Mouse (Mus musculus) testis, adult 2 months (tissue): Measurements from ENCODE around the gene Cdt1. TPM values are rescaled to one million over a fixed set of nuclear protein-coding genes. Genes with fewer than 3 reads are reported as not detected.

Experiments
- H3K27ac ChIP-seq: fragments of 200-500 bp; 2 replicates; pipeline ENCODE4 v1.5.1; 2012; ENCODE audit warnings: low read depth, low read length; ENCODE audit not compliant: control insufficient read depth, insufficient read depth
- H3K27me3 ChIP-seq: fragments of 200-500 bp; 2 replicates; pipeline ENCODE4 v1.6.1; 2012; ENCODE audit warnings: mild to moderate bottlenecking, low read length, moderate library complexity; ENCODE audit not compliant: control insufficient read depth, insufficient read depth
- H3K36me3 ChIP-seq: fragments of 200-500 bp; 2 replicates; pipeline ENCODE4 v1.6.1; 2012; ENCODE audit warnings: mild to moderate bottlenecking, low read length; ENCODE audit not compliant: control insufficient read depth, insufficient read depth
- H3K4me1 ChIP-seq: fragments of 200-500 bp; 2 replicates; pipeline ENCODE4 v1.6.1; 2012; ENCODE audit warnings: low read length; ENCODE audit not compliant: control insufficient read depth, insufficient read depth
- H3K4me3 ChIP-seq: fragments of 200-500 bp; 2 replicates; pipeline ENCODE4 v1.5.1; 2012; ENCODE audit warnings: low read depth, mild to moderate bottlenecking, low read length, moderate library complexity, mixed read lengths; ENCODE audit not compliant: control insufficient read depth
- CTCF ChIP-seq: fragments of 200-500 bp; IDR thresholded peaks from 2 replicates; pipeline ENCODE4 v1.5.1; 2012; ENCODE audit warnings: low read depth, mild to moderate bottlenecking, inconsistent platforms, low read length, moderate library complexity; ENCODE audit not compliant: control insufficient read depth, insufficient read depth, insufficient replicate concordance
- POLR2A ChIP-seq: fragments of 200-500 bp; IDR thresholded peaks from 2 replicates; pipeline ENCODE4 v1.6.1; 2012; ENCODE audit warnings: low read depth, mild to moderate bottlenecking, inconsistent platforms, low read length, moderate library complexity; ENCODE audit not compliant: control insufficient read depth
- polyA plus RNA-seq: library from polyadenylated mRNA; depleted of rRNA; stranded (reverse); fragments of >200 nt; gene quantifications from 2 replicates; pipeline ENCODE4 v1.2.3, GENCODE M21; 2012

Cdt1 gene
- polyA plus RNA-seq, 1 experiment: 4.5 TPM

DNA sequence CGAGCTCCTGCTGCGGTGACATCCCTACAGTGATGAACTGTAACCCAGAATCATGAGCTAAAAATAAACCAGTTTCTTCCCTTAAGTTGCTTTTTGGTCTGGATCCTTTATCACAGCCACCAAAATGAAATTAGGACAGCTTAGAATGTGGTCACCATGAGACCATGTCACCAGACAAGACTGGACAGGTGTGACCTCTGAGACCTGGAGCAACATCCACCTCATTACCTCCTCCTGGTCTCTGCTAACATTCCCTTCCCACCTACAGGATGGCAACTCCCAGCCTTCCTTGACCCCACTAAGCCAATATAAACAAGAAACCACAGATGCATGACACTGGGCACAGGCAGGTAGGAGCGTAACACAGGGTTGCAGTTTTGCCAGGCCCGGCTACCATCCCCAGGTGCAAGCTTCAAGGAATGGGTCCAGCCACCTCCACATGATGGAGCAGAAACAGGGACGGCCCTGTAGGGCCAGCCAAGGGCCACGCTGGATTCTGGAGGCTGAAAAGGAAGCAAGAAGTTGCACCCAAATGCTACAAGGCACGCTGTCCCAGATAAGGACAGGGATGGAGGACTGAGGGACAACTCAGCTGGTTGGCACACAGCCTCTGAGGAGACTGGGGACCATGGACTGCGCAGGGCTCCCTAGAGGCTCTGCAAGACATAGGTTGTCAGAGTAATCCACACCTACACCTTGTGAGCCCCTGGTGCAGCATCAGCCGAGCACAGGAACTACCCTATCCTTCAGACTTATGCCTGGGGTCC lies 29.3 kb upstream of the Cdt1 start:
- H3K4me1 ChIP-seq: peaks cover 8% of the 10 kb centered on the region
- H3K27me3 ChIP-seq: no peaks in the 10 kb centered on the region
- H3K36me3 ChIP-seq: no peaks in the 10 kb centered on the region
- no peak overlapping the region for H3K27ac ChIP-seq
- TF ChIP-seq CTCF (no peak), POLR2A (no peak)
- no peak overlapping the region for H3K4me3 ChIP-seq

DNA sequence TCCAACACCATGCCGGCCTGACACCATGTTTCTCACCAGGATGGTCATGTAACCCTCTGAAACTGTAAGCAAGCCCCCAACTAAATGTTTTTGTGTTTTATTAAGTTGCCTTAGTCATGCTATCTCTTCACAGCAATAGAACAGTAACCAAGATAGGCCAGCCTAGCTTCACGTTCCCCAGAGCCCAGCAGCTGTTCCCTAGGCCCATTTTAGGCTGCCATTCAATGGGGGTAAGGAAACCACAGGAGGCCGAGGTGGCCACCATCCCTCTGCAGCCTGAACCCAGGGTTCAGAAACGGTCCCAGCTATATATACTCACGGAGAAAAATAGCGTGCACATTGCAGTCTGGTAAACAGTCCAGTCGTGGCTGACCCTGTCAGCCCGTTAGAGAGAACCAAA lies 23.7 kb upstream of the Cdt1 start:
- H3K27ac ChIP-seq: no peak overlapping the region
- H3K4me1 ChIP-seq: peaks cover 18% of the 10 kb centered on the region
- no peak overlapping the region for H3K4me3 ChIP-seq
- no peaks in the 10 kb centered on the region for H3K36me3 ChIP-seq
- TF ChIP-seq POLR2A (no peak), CTCF (no peak)
- no peaks in the 10 kb centered on the region for H3K27me3 ChIP-seq

GRCm38 (mm10) chr8:122546066-122546755 lies 21.6 kb upstream of the Cdt1 start:
- TF ChIP-seq POLR2A: no peak
- no peak for TF ChIP-seq CTCF
- H3K4me1 ChIP-seq: peaks cover 25% of the 10 kb centered on the region
- no peaks in the 10 kb centered on the region for H3K36me3 ChIP-seq
- no peak overlapping the region for H3K27ac ChIP-seq
- no peak overlapping the region for H3K4me3 ChIP-seq
- H3K27me3 ChIP-seq: no peaks in the 10 kb centered on the region

- H3K27ac ChIP-seq: no peak overlapping the region
- no peaks in the 10 kb centered on the region for H3K36me3 ChIP-seq
- H3K27me3 ChIP-seq: no peaks in the 10 kb centered on the region
- TF ChIP-seq CTCF (no peak), POLR2A (no peak)
- H3K4me3 ChIP-seq: no peak overlapping the region
- peaks cover 26% of the 10 kb centered on the region for H3K4me1 ChIP-seq
Measured at GRCm38 (mm10) chr8:122546811-122547453, 20.9 kb upstream of the Cdt1 start.

- no peak overlapping the region for H3K27ac ChIP-seq
- no peaks in the 10 kb centered on the region for H3K27me3 ChIP-seq
- H3K4me3 ChIP-seq: no peak overlapping the region
- no peaks in the 10 kb centered on the region for H3K36me3 ChIP-seq
- H3K4me1 ChIP-seq: peaks cover 29% of the 10 kb centered on the region
- no peak for TF ChIP-seq CTCF
Measured at GRCm38 (mm10) chr8:122547815-122548214, 20.0 kb upstream of the Cdt1 start.

DNA sequence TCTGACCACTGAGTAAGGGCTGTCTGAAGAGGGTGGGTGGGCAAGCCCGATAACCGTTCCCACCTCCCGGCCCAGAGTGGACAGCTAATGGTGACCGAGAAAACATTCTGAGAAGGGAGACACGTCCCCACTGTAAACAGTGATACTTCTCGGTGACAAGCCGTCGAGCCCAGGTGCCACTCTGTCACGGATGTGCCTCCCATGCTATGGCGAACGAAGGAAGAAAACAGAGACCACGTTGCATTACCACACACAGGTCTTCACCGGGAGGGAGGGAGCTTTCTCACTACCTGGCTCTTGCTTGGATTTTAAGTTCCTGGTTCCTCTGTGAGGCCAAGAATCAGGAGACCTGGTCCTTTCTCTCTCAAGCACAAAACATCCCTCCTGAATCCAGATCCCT lies 19.5 kb upstream of the Cdt1 start:
- no peak overlapping the region for H3K4me3 ChIP-seq
- no peaks in the 10 kb centered on the region for H3K36me3 ChIP-seq
- no peak overlapping the region for H3K27ac ChIP-seq
- H3K4me1 ChIP-seq: peaks cover 29% of the 10 kb centered on the region
- H3K27me3 ChIP-seq: no peaks in the 10 kb centered on the region
- TF ChIP-seq CTCF (no peak), POLR2A (no peak)

DNA sequence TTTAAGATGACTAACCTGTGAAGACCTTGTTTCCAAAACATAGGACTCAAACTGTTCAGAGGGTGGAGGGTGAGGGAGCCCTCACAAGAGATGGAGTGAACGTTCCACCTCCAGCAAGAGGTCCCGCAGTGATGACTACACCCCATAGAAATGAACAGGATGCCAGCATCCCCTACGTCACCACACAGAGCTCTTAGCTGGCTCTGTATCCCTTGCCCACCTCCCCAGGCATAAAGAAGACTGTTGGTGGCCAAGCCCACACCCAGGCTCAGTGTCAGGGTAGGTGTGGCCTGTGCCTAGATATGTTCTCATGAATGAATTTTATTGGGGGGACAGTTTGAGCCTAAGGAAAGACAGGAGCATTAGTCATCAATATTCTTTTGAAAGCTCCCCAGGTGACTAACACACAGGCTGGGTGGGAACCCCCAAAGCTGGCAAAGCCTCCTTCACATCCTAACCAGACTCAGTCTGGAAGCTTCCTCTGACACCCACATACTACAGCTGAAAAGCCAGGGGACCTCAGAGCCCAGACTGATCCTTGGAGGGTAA lies 18.9 kb upstream of the Cdt1 start:
- Histone ChIP-seq H3K27ac (no peak overlapping the region), H3K36me3 (no peaks in the 10 kb centered on the region), H3K4me3 (no peak overlapping the region), H3K27me3 (no peaks in the 10 kb centered on the region), H3K4me1 (peaks cover 29% of the 10 kb centered on the region)
- no peak for TF ChIP-seq CTCF
- TF ChIP-seq POLR2A: no peak
